Mouse (Mus musculus) kidney, adult 2 months (tissue): Measurements from ENCODE around the gene Col6a5.

Experiments
- CTCF ChIP-seq: fragments of 200-500 bp; conservative IDR thresholded peaks from 2 replicates; pipeline ENCODE4 v1.5.1; 2011; ENCODE audit warnings: low read depth, mild to moderate bottlenecking, control low read depth, low read length, moderate library complexity, mixed read lengths; ENCODE audit not compliant: insufficient read depth, insufficient read length
- POLR2A ChIP-seq: fragments of 200-500 bp; IDR thresholded peaks from one replicate; pipeline ENCODE4 v1.6.1; 2011; ENCODE audit warnings: low read depth, low read length, control low read depth

- TF ChIP-seq CTCF (no peak), POLR2A (no peak)
These were observed 15.9 kb upstream of the Col6a5 start for GRCm38 (mm10) chr9:105976314-105976713.
